Mouse (Mus musculus) urinary bladder, postnatal 14 days (tissue): ENCODE data around the gene Gpr176.
A peak's percentile ranks its signal among the peaks of the same experiment; 100 is the strongest.

Source experiments
- DNase-seq: peaks from one replicate; pipeline ENCODE4 v3.0.0; 2021; ENCODE audit warnings: low spot score

The Gpr176 gene

DNA sequence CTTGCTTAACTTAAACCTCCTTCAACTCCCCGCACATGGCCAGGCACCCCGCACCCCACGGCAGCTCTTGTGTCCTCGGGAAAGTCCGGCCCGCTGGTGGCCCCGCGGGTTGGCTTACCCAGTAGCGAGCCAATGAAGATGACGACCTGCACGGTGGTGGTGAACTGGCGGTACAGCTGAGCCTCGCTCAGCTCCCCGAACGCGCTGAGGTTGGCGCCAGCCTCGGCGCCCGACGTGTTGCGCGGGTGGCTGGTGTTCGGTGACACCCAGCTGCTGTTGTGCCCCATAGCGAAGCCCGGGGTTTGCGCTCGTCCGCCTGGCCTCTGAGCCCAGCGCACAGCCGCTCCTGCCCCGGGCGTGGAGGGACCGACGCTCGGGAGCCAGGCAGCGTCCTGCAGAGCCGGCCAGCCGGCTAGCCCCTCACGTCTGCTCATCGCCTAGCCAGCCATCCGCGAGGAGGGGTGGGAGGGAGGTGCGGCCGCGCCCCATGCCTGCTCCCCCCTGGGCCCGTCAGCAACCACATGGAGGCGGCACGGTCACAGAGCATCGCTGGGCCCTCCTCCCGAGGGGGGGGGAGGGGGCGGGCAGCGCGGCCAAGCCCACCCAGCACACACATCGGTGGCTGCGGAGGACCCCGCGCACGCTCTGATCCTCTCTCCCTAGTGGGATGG lies at the start of gene Gpr176:
TSS of gene Gpr176 (minus strand) at position 519 of the 671 bp plus-strand sequence.
- peak; percentile 4 for DNase-seq

- DNase-seq = no peak
Observed at GRCm38 (mm10) chr2:118422385-118422784, 49.2 kb upstream of the Gpr176 start.

DNA sequence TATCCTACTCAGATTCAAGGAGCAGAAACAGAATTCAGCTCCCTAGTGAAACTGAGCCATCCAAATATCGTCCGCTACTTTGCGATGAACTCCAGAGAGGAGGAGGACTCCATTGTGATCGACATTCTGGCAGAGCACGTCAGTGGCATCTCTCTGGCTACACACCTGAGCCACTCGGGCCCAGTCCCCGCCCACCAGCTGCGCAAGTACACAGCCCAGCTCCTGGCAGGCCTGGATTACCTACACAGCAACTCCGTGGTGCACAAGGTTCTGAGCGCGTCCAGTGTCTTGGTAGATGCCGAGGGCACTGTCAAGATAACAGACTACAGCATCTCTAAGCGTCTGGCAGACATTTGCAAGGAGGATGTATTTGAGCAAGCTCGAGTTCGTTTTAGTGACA lies 48.7 kb upstream of the Gpr176 start:
- DNase-seq = no peak

DNA sequence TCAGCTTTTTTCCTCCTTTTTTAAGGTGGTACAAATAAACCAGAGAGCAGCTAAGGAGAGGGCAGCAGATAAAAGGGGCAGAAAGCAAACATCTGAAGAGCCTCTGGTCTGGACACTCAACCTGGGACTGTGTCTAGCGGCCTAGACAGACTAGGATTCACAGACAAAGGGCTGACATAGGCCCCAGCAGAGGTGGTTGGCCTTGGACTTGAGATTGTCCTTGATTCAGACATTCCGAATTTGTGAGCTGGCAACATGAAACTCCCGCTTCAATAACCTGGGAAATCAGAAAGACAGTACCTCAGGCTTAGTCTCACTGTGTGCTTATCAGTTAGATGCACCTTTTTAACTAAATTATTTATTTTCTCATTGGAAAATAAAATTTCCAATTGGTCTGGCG lies 44.9 kb upstream of the Gpr176 start:
- no peak for DNase-seq

DNA sequence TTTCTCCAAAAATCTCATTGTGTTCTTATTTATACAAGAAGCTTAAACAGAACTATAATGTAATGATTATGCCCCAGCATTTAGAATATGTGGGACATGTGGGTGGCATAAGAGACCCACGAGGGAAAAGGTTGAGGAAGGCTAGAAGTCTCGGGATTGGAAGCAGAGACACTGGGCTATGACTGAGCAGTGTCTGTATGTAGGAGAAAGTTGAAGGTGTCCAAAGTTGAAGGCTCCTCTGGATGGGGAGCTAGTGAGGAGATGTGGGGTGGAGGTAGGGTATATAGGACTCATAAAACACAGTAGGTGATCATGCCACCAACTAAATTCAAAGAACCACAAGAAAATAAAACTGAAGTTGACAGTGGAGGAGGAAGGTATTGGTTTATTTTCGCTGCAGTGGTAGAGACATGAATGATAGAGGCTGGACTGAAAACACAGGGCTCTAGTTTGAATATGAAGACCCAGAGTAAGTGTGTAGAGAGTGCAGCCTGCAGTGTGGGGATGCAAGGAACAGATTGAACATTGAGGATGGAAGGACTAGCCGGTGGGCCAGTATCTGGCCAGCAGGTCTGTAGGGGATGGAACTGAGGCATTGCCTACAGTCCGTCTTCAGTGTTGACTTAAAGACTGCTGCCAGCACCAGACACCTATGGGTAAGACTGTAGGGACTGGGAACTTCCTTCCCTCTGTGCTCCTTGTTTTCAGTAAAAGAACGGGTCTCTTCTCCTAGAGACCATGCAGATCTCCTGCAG lies 42.6 kb upstream of the Gpr176 start:
- DNase-seq = no peak

- no peak for DNase-seq
Observed at GRCm38 (mm10) chr2:118412821-118413220, 39.6 kb upstream of the Gpr176 start.

DNA sequence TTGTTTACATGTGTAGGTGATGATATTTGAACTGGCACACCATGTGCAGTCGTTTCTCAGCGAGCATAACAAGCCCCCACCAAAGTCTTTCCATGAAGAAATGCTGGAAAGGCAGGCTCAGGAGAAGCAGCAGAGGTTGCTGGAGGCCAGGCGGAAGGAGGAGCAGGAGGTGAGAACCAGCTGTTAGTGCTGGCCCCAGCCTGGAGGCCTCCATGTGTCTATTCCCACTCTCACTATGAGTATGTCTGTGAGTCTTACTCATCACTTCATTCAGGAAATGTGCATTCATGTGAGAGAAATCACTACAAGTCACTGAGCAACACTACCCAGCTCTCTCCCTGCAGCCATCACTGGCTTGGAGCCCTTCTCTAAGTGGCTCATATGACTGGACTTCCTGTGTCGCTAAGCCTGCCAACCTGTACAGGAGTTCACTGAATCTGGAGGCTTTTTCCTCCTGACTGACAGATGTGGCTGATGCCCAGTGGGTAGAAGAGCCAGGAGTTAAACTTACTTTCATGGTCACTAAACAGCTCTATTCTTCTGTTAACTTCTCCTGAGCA lies 35.2 kb upstream of the Gpr176 start:
- no peak for DNase-seq

- DNase-seq = no peak
Observed at GRCm38 (mm10) chr2:118406811-118407210, 33.6 kb upstream of the Gpr176 start.

- DNase-seq = no peak
Observed at GRCm38 (mm10) chr2:118405568-118405967, 32.3 kb upstream of the Gpr176 start.

- DNase-seq = no peak
Observed at GRCm38 (mm10) chr2:118404336-118404735, 31.1 kb upstream of the Gpr176 start.

- DNase-seq = no peak
Observed at GRCm38 (mm10) chr2:118401834-118402727, 28.9 kb upstream of the Gpr176 start.

GRCm38 (mm10) chr2:118399751-118400150 lies 26.5 kb upstream of the Gpr176 start:
- no peak for DNase-seq

GRCm38 (mm10) chr2:118391201-118391600 lies 18.0 kb upstream of the Gpr176 start:
- DNase-seq = no peak

DNA sequence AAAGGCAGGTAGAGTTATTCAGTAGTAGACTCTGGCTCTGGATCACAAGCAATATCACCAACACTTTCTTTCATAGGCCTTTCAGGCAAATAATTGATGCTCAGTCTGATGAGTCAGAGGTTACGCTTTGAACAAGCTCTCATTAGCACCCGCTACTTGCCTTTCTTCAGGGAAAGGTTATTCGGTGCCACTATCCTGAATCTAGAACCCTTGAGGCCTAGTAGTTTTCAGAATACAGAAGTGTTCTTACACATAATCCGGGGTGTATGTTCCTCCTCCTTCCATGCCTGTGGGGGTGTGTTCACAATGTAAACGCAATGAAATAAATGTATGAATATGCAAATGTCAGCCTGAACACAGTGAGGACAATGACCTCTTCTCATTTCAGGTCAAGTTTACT lies 16.9 kb upstream of the Gpr176 start:
- no peak for DNase-seq

GRCm38 (mm10) chr2:118389569-118389968 lies 16.4 kb upstream of the Gpr176 start:
- no peak for DNase-seq

DNA sequence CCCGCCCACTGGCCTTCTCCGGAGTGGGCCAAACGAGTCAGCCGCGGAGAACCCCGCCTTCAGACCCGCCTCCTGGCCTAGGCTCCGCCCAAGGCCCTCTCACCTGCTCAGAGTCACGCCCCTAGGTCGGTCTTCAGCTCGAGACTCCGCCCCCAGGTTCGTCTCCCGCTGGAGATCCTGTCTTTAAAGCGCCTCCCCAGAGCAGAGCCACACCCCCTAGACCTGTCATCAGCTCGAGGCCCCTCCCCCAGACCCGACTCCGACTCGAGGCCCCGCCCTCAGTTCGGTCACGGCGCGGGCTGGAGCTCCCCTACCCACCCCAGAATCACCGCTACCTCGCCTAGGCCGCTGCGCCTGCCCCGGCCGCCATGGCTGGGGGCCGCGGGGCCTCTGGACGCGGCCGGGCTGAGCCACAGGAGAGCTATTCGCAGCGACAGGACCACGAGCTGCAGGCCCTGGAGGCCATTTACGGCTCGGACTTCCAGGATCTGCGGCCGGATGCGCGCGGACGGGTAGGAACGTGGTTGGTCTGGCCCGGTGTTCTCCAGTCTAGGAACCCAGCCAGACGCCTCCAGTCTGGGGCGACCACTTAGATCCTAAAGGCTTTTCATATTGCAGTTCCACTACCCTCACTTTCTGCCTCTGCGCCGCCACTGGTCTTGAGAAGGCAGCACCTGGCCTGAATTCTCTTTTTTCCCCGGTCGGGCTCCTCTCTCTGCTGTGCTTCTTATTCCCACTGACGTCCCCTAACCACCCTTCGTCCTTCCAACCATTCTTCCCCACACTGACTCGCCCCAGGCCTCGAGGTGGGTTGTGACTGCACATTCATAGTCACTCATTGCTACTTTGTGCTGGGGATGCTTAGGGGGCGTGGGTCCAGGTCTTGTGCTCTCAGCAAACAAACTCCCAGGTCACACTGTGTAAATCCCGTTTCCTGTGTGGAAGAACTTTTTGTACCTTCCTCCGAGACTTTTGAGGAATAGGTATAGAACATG lies 15.4 kb upstream of the Gpr176 start, which contains the start of gene Eif2ak4:
TSS of gene Eif2ak4 (plus strand) at position 278 of the 995 bp plus-strand sequence.
- peak; percentile 100 for DNase-seq

- no peak for DNase-seq
Observed at GRCm38 (mm10) chr2:118383387-118383786, 10.2 kb upstream of the Gpr176 start.

GRCm38 (mm10) chr2:118379756-118380155 lies 6.5 kb upstream of the Gpr176 start:
- DNase-seq = no peak

DNA sequence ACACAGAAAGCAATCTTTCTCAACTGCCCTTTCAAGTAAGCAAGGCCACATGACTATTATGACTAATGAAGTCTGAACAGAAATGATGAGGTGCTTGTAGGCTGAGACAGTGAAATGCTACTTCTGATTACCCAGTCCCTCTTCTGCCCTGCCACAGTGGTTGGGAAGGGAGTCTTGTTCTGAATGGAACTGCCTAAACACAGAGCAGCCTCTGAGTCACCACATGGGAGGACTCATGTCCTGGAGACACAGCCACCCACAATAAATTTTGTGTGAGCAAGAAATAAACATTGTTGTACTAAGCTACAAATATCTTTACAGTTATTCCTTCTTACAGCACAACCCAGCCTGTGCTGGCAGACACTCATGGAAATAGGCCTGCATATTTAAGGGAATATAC lies 2.7 kb upstream of the Gpr176 start:
- DNase-seq = no peak

GRCm38 (mm10) chr2:118375522-118375921 lies 2.3 kb upstream of the Gpr176 start:
- DNase-seq = no peak
